Mouse (Mus musculus) T-helper 1 cell (primary cell): ENCODE results near the gene Adcy1.

Experiments used
- in situ Hi-C: fragments of 300-600 bp; cut with MboI, MseI; formaldehyde crosslinking; loops from one replicate; pipeline ENCODE4 v1.15.1; 2025; ENCODE audit warnings: high pct_unique_total_duplicates

Gene Adcy1

GRCm38 (mm10) chr11:7068479-7069235, 5.4 kb downstream of the Adcy1 start:
- in situ Hi-C loops: no loop called here

- in situ Hi-C loops: no loop called here
Observed at GRCm38 (mm10) chr11:7069762-7070161, 6.5 kb downstream of the Adcy1 start.

- in situ Hi-C loops: no loop called here
Observed at GRCm38 (mm10) chr11:7071617-7072016, 8.3 kb downstream of the Adcy1 start.

- in situ Hi-C loops: no loop called here
Observed at GRCm38 (mm10) chr11:7073556-7073955, 10.3 kb downstream of the Adcy1 start.

- in situ Hi-C loops: no loop called here
Observed at GRCm38 (mm10) chr11:7076510-7076909, 13.2 kb downstream of the Adcy1 start.

GRCm38 (mm10) chr11:7081893-7082292, 18.6 kb downstream of the Adcy1 start:
- in situ Hi-C loops: no loop called here

GRCm38 (mm10) chr11:7083911-7084310, 20.6 kb downstream of the Adcy1 start:
- in situ Hi-C loops: no loop called here

GRCm38 (mm10) chr11:7085184-7085583, 21.9 kb downstream of the Adcy1 start:
- in situ Hi-C loops: no loop called here

- in situ Hi-C loops: no loop called here
Observed at GRCm38 (mm10) chr11:7091120-7091519, 27.8 kb downstream of the Adcy1 start.

GRCm38 (mm10) chr11:7094844-7095243, 31.6 kb downstream of the Adcy1 start:
- in situ Hi-C loops: no loop called here

- in situ Hi-C loops: no loop called here
Observed at GRCm38 (mm10) chr11:7101674-7102073, 38.4 kb downstream of the Adcy1 start.

GRCm38 (mm10) chr11:7102256-7103194, 39.2 kb downstream of the Adcy1 start:
- in situ Hi-C loops: no loop called here

GRCm38 (mm10) chr11:7105337-7105736, 42.0 kb downstream of the Adcy1 start:
- in situ Hi-C loops: no loop called here

GRCm38 (mm10) chr11:7109131-7109530, 45.8 kb downstream of the Adcy1 start:
- in situ Hi-C loops: no loop called here

GRCm38 (mm10) chr11:7113046-7113445, 49.8 kb downstream of the Adcy1 start:
- in situ Hi-C loops: no loop called here

- in situ Hi-C loops: no loop called here
Observed at GRCm38 (mm10) chr11:7113687-7114086, 50.4 kb downstream of the Adcy1 start.

GRCm38 (mm10) chr11:7114312-7114711, 51.0 kb downstream of the Adcy1 start:
- in situ Hi-C loops: no loop called here

- in situ Hi-C loops: no loop called here
Observed at GRCm38 (mm10) chr11:7116647-7117046, 53.4 kb downstream of the Adcy1 start.

GRCm38 (mm10) chr11:7129319-7130051, 66.2 kb downstream of the Adcy1 start:
- in situ Hi-C loops: loop anchor here (25.0 kb wide), 1 partner anchor 467 kb away; the partner anchor contains the start of gene Ramp3

- in situ Hi-C loops: loop anchor here (25.0 kb wide), 1 partner anchor 471 kb away; the partner anchor contains the start of gene Ramp3
Observed at GRCm38 (mm10) chr11:7132736-7133387, 69.6 kb downstream of the Adcy1 start.

- in situ Hi-C loops: loop anchor here (25.0 kb wide), 1 partner anchor 471 kb away; the partner anchor contains the start of gene Ramp3
Observed at GRCm38 (mm10) chr11:7133736-7134135, 70.4 kb downstream of the Adcy1 start.
